Mouse (Mus musculus) ES-Bruce4 (cell line): ENCODE results near the gene Pea15a. TPM values are rescaled to one million over a fixed set of nuclear protein-coding genes. Genes with fewer than 3 reads are reported as not detected.
"Not testable (repeated sequence)": the region's sequence is repeated elsewhere in the genome, so short reads cannot be mapped to it uniquely, and the experiment has no call there.

ENCODE experiments used
- H3K27ac ChIP-seq: 2 replicates; pipeline ENCODE4 v1.5.1; 2012; ENCODE audit warnings: low read length, inconsistent platforms; ENCODE audit not compliant: insufficient read depth
- H3K27me3 ChIP-seq: 2 replicates; pipeline ENCODE4 v1.6.1; 2012; ENCODE audit warnings: mild to moderate bottlenecking, low read length, inconsistent platforms; ENCODE audit not compliant: control insufficient read depth, poor library complexity, insufficient read depth, severe bottlenecking
- H3K36me3 ChIP-seq: 2 replicates; pipeline ENCODE4 v1.6.1; 2012; ENCODE audit warnings: inconsistent platforms, mild to moderate bottlenecking, low read length, moderate library complexity; ENCODE audit not compliant: control insufficient read depth, poor library complexity, insufficient read depth, severe bottlenecking
- H3K4me1 ChIP-seq: one replicate; pipeline ENCODE4 v1.8.1; 2011; ENCODE audit warnings: low read length; ENCODE audit not compliant: control insufficient read depth, insufficient read depth
- H3K4me3 ChIP-seq: 2 replicates; pipeline ENCODE4 v1.5.1; 2011; ENCODE audit warnings: low read depth, mild to moderate bottlenecking, low read length
- H3K9ac ChIP-seq: 2 replicates; pipeline ENCODE4 v1.6.1; 2012; ENCODE audit warnings: low read depth, mild to moderate bottlenecking, inconsistent platforms; ENCODE audit not compliant: poor library complexity, severe bottlenecking
- H3K9me3 ChIP-seq: replicated peaks from 2 replicates; pipeline ENCODE4 v1.6.1; 2012; ENCODE audit warnings: mild to moderate bottlenecking, low read length, inconsistent platforms; ENCODE audit not compliant: control insufficient read depth, poor library complexity, insufficient read depth, severe bottlenecking
- CTCF ChIP-seq: IDR thresholded peaks from one replicate; pipeline ENCODE4 v1.8.1; 2011; ENCODE audit warnings: low read depth, low read length
- EP300 ChIP-seq: IDR thresholded peaks from 2 replicates; pipeline ENCODE4 v1.6.1; 2011; ENCODE audit warnings: low read depth, low read length; ENCODE audit not compliant: insufficient read depth
- POLR2A ChIP-seq: IDR thresholded peaks from one replicate; pipeline ENCODE4 v1.8.1; 2011; ENCODE audit warnings: low read length; ENCODE audit not compliant: insufficient read depth
- polyA plus RNA-seq: library from polyadenylated mRNA; stranded (reverse); fragments of >200 nt; gene quantifications from 2 replicates; pipeline ENCODE4 v1.2.4, GENCODE M21; 2011; ENCODE audit warnings: low read depth; ENCODE audit not compliant: missing spikeins, insufficient read depth, insufficient read length

Gene Pea15a
- polyA plus RNA-seq = 61.0 and 62.6 TPM in 2 replicates

DNA sequence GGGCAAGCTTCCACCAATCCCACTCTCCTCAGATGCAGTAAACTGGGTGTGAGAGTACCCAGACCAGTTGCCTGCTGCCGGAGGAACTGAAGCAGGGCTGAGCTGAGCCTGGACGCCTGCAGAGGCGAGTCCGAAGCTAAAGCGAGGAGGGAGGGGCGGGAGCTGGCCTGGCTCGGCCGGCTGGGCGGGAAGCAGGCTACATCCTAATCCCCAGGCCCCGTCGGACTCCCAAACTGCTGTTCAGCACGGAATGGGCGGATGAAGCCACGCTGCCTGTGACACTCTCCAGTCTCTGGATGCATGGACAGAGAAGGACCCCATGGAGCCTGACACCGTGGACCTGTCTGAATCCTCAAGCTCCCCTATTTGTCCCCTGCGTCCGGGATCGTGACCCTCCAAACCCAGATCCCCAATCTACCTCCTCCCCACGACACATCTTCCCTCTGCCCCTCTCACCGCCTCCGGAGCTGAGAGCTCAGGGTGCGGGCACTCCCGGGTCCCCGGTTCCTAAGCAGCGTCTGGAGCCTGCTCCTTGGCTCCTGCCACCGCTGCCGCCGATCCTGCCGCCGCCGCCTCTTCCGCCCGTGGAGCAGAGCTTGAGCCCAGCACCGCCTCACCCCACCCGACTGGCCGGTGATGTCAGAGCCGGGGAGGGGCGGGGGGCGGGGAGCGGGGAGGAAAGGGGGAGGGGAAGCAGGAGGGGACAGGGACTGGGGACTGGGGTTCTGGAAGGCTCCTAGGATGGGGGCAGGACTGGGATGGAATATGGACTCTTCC, at the start of gene Pea15a:
Pea15a (minus strand) TSS at position 664 of the 777 bp plus-strand sequence.
- Histone ChIP-seq H3K27ac (no peak within 1 kb of the TSS), H3K9ac (peak within 1 kb of the TSS; percentile 64), H3K4me1 (peaks cover 17% of the 10 kb centered on the region), H3K27me3 (no peaks in the 10 kb centered on the region), H3K36me3 (no peaks in the 10 kb centered on the region), H3K4me3 (peak within 1 kb of the TSS; percentile 84), H3K9me3 (no peaks in the 10 kb centered on the region)
- TF ChIP-seq POLR2A (no peak), EP300 (no peak), CTCF (no peak)

DNA sequence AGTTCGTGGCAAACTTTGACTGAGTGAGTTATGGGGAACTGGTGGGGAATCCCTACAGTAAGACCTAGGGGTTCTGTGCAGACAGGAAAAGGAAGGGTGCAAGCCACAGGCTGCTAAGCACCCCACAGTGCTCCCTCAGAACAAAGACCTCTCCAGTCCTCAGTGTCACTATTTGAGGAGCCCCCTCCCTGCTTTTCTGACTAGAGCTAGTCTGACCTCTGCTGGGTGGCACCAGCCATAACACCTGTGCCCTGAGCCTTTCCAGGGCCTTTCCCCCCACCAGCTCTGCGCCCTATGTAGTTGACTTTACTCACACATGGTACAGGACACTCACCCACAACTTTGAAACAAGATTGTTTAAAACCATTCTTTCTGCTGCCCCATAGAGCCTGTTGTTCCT, 41.1 kb upstream of the Pea15a start:
- TF ChIP-seq POLR2A = no peak
- TF ChIP-seq CTCF = peak; percentile 80

DNA sequence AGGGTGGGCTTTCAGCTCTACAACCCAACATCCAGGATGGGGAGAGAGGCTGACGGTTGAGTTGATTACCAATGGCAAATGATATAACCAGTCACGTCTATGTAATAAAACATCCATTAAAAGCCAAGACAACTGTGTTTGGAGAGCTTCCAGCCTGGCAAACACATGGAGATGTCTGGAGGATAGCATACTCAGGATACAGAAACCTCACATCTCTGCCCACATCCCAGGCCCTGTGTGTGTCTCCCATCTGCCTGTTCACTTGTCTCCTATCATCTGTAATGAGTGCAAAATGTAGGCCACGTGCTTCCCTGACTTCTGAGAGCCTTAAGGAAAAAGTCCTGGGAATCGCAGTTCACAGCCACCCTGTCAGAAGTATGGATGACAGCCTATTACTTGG, 40.6 kb upstream of the Pea15a start:
- H3K4me1 ChIP-seq = peaks cover 2% of the 10 kb centered on the region
- H3K27ac ChIP-seq = no peak overlapping the region
- H3K4me3 ChIP-seq = no peak overlapping the region
- no peaks in the 10 kb centered on the region for H3K36me3 ChIP-seq
- TF ChIP-seq POLR2A = no peak
- H3K9ac ChIP-seq = no peak overlapping the region
- no peaks in the 10 kb centered on the region for H3K27me3 ChIP-seq
- H3K9me3 ChIP-seq = no peaks in the 10 kb centered on the region

More for the DNA sequence above, 41.1 kb upstream of the Pea15a start:
- Histone ChIP-seq H3K27ac (no peak overlapping the region), H3K9me3 (no peaks in the 10 kb centered on the region), H3K36me3 (no peaks in the 10 kb centered on the region), H3K4me3 (no peak overlapping the region), H3K4me1 (no peaks in the 10 kb centered on the region), H3K9ac (no peak overlapping the region), H3K27me3 (no peaks in the 10 kb centered on the region)

DNA sequence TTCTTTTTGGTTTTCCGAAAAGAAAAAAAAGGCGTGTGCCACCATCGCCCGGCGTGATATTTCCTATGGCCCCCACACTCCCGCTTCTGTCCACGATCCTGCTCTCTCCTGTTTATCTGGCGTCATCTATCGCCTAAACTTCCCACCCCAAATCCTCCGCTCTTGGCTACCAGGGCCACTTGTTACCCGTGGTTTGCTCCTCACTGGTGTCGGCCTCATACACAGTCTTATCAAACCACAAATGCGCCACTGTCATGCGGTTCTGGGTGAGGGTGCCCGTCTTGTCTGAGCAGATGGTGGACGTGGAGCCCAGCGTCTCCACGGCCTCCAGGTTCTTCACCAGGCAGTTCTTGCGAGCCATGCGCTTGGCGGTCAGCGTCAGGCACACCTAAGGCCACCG, 38.0 kb upstream of the Pea15a start:
- H3K36me3 ChIP-seq, H3K9me3 ChIP-seq, H3K27ac ChIP-seq, H3K4me1 ChIP-seq, H3K9ac ChIP-seq, H3K27me3 ChIP-seq: not testable (repeated sequence)
- peak overlapping the region; percentile 18 for H3K4me3 ChIP-seq

DNA sequence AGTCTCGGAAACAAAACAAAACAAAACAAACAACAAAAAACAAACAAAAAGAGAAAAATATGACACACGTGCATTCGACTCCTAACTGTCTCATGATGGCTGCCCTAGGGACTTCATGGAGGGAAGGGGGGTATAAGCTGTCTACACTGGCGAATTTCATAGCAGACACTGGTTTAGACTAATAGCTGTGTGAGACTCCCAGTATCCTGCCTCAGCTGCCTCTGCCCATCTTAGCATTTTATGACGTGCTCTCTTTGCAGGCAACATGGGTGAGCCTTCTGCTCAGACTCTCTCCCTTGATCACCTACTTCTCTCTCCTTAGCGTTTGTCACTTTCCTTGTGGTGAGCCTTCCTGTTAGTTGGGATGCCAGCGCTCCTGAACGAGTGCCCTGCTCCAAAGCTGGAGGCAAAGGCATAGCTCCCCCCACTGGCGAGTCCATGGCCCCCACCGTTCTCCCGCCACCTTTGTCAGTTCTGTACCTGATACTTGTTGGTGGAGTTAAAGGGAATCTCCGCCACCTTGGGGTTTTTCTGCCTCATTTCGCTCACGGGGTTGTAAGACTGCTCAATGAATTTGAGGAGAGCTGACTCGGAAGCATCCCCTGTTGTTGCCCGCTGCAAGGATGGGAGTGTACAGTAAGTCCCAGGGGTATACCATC, 37.1 kb upstream of the Pea15a start:
- no peak for TF ChIP-seq POLR2A
- peak; percentile 67 for TF ChIP-seq CTCF
- no peak overlapping the region for H3K27ac ChIP-seq
- H3K4me3 ChIP-seq = no peak overlapping the region
- H3K36me3 ChIP-seq = no peaks in the 10 kb centered on the region
- no peaks in the 10 kb centered on the region for H3K9me3 ChIP-seq
- no peak overlapping the region for H3K9ac ChIP-seq
- no peaks in the 10 kb centered on the region for H3K27me3 ChIP-seq
- peaks cover 2% of the 10 kb centered on the region for H3K4me1 ChIP-seq

DNA sequence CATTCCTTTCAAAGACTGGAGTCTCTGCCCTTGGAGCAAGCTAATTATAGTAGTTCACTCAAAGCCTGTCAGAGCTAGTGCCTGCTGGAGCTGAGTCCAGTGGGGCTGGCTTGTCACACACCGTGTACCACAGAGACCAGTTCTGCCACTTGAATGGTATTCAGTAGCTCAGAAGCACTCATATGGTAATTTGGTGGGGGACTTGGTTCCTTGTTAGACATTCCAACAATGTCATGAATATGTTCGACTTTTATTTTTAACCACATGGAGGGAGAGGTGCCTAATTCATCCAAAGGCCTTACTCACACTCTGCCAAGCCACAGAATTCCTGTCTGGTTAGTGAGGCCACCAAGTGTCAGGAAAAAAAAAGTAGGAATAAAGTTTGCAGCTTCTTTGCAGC, 35.8 kb upstream of the Pea15a start:
- Histone ChIP-seq H3K27me3 (no peaks in the 10 kb centered on the region), H3K27ac (no peak overlapping the region), H3K9ac (no peak overlapping the region), H3K4me1 (peaks cover 3% of the 10 kb centered on the region), H3K4me3 (no peak overlapping the region), H3K9me3 (no peaks in the 10 kb centered on the region), H3K36me3 (no peaks in the 10 kb centered on the region)
- no peak for TF ChIP-seq EP300
- no peak for TF ChIP-seq POLR2A
- no peak for TF ChIP-seq CTCF
